In the genomic region with DNA sequence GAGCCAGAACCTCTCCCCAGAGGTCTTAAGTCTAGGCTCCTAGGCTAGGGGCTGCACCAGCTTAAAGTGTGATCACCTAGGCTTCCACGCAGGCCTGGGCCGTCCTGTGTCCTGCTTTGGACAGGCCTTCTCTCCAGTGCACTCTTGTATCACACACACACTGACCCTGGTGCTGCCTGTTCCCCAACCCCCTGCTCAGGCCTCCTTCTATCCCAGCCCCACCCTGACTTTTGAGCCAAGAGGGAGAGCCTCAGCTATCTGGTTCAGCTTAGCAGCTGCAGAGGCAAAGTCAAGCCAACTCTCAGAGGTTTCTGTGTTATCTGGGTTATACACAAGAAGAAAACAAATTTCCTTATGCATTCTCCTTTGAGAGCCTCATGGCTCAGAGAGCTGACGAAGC, we compare ENCODE assay signal across 12 mouse cellular contexts. TPM values are rescaled to one million over a fixed set of nuclear protein-coding genes. Genes with fewer than 3 reads are reported as not detected.
DNase-seq lines count a peak whose midpoint lies in the region; ATAC-seq lines count a peak whose summit lies in the region.
"Had no signal": no experiment of that assay in that cellular context is flagged by ENCODE, and none has a peak within 500 bp of the region (broad histone marks: within the 10 kb centered on the region; RNA-seq: fewer than 3 reads in every experiment).

No protein-coding gene starts in this region.

- no peak overlapping the region for H3K4me2 ChIP-seq in kidney, embryonic 16.5 days (replicated peaks; ENCODE audit: low read depth, low read length)
- H3K4me2 ChIP-seq in embryonic facial prominence, embryonic 14.5 days (ENCODE audit: low read depth, low read length), result no peak overlapping the region
- H3K4me2 ChIP-seq in heart, embryonic 14.5 days (ENCODE audit: low read length), result no peak overlapping the region
- H3K4me2 ChIP-seq: forebrain, embryonic 12.5 days; hindbrain, embryonic 14.5 days had no signal

- no peaks in the 10 kb centered on the region for H3K27me3 ChIP-seq in kidney, embryonic 16.5 days (ENCODE audit: insufficient read depth, low read length)
- H3K27me3 ChIP-seq in embryonic facial prominence, embryonic 14.5 days (replicated peaks; ENCODE audit: control insufficient read depth, insufficient read depth, low read length), result no peaks in the 10 kb centered on the region; the same call in 1 of the 2 replicates
- 0 out of 2 replicates have a peak, but pooled peaks cover 4% of the 10 kb centered on the region for H3K27me3 ChIP-seq in heart, embryonic 14.5 days (ENCODE audit: control insufficient read depth, insufficient read depth, low read length)
- H3K27me3 ChIP-seq: forebrain, embryonic 12.5 days had no signal

- 0 out of 2 replicates have a peak, but pooled peaks cover 9% of the 10 kb centered on the region for H3K36me3 ChIP-seq in kidney, embryonic 16.5 days (ENCODE audit: insufficient read depth, low read length)
- H3K36me3 ChIP-seq in embryonic facial prominence, embryonic 14.5 days (ENCODE audit: control insufficient read depth, insufficient read depth, low read length), result no peaks in the 10 kb centered on the region
- H3K36me3 ChIP-seq in heart, embryonic 14.5 days (ENCODE audit: control insufficient read depth, insufficient read depth, low read length), result peaks cover 24% of the 10 kb centered on the region; the same call in 1 of the 2 replicates
- H3K36me3 ChIP-seq: forebrain, embryonic 12.5 days had no signal

- H3K4me1 ChIP-seq in kidney, embryonic 16.5 days (ENCODE audit: insufficient read depth, low read length), result peaks cover 35% of the 10 kb centered on the region
- peaks cover 34% of the 10 kb centered on the region for H3K4me1 ChIP-seq in embryonic facial prominence, embryonic 14.5 days (ENCODE audit: control insufficient read depth, insufficient read depth, low read length)
- H3K4me1 ChIP-seq in heart, embryonic 14.5 days (ENCODE audit: control insufficient read depth in 2 of 2, insufficient read depth in 2 of 2, low read length in 2 of 2), result peaks cover 23 to 29% of the 10 kb centered on the region in 2 experiments

- H3K9me3 ChIP-seq in kidney, embryonic 16.5 days (ENCODE audit: low read length), result no peaks in the 10 kb centered on the region
- H3K9me3 ChIP-seq in embryonic facial prominence, embryonic 14.5 days (ENCODE audit: control insufficient read depth, low read length), result no peaks in the 10 kb centered on the region
- H3K9me3 ChIP-seq in heart, embryonic 14.5 days (ENCODE audit: control insufficient read depth, low read length), result no peaks in the 10 kb centered on the region
- H3K9me3 ChIP-seq: forebrain, embryonic 12.5 days had no signal

- 80% methylated on average over 3 of the region's 3 CpGs for WGBS in kidney, embryonic 16.5 days
- WGBS in embryonic facial prominence, embryonic 14.5 days, result 84% methylated on average over 3 of the region's 3 CpGs
- WGBS in heart, embryonic 14.5 days, result 63% methylated on average over 3 of the region's 3 CpGs

- H3K27ac ChIP-seq in kidney, embryonic 16.5 days (ENCODE audit: low read length), result no peak overlapping the region
- H3K27ac ChIP-seq in embryonic facial prominence, embryonic 14.5 days (replicated peaks; ENCODE audit: low read depth, low read length), result peak overlapping the region; percentile 63
- peak overlapping the region in 1 of 2 experiments; percentile 24; a peak in 1 of 4 replicates for H3K27ac ChIP-seq in heart, embryonic 14.5 days (replicated peaks in 1 of 2; ENCODE audit: control insufficient read depth in 1 of 2, insufficient read depth in 1 of 2, low read depth in 2 of 2, low read length in 2 of 2)
- H3K27ac ChIP-seq: forebrain, embryonic 12.5 days; hindbrain, embryonic 14.5 days had no signal

- no peak overlapping the region for H3K9ac ChIP-seq in kidney, embryonic 16.5 days (replicated peaks; ENCODE audit: low read length)
- no peak overlapping the region for H3K9ac ChIP-seq in embryonic facial prominence, embryonic 14.5 days (ENCODE audit: low read depth, low read length)
- H3K9ac ChIP-seq in heart, embryonic 14.5 days (ENCODE audit: low read length), result no peak overlapping the region
- H3K9ac ChIP-seq: forebrain, embryonic 12.5 days; hindbrain, embryonic 14.5 days had no signal

- DNase-seq in kidney, postnatal 10 days, result peak; percentile 77
- DNase-seq in embryonic facial prominence, embryonic 14.5 days (ENCODE audit: low spot score), result peak; percentile 81
- no peak for DNase-seq in left cerebral cortex, adult 18-20 months (ENCODE audit: low spot score in 2 of 2)
- DNase-seq in right cerebral cortex, postnatal 25 days, result no peak
- DNase-seq: cerebellum, adult 9-10 months had no signal

- H3K4me3 ChIP-seq in kidney, embryonic 16.5 days (ENCODE audit: low read length), result no peak overlapping the region
- H3K4me3 ChIP-seq in embryonic facial prominence, embryonic 14.5 days (ENCODE audit: low read depth, low read length), result no peak overlapping the region
- no peak overlapping the region for H3K4me3 ChIP-seq in heart, embryonic 14.5 days (ENCODE audit: control insufficient read depth in 1 of 2, insufficient read depth in 1 of 2, low read depth in 1 of 2, low read length in 2 of 2)
- H3K4me3 ChIP-seq: forebrain, embryonic 12.5 days had no signal

- no peak for ATAC-seq in kidney, embryonic 16.5 days (ENCODE audit: low FRiP score, low TSS enrichment)
- ATAC-seq in embryonic facial prominence, embryonic 14.5 days (ENCODE audit: low read depth), result no peak
- ATAC-seq in heart, embryonic 14.5 days (ENCODE audit: insufficient number of reproducible peaks, insufficient read depth, low FRiP score, low read depth), result 0 out of 2 replicates have a peak, but pooled peaks have one; percentile 32
- ATAC-seq in megakaryocyte progenitor cell, adult 5-6 weeks (replicated peaks; ENCODE audit: poor library complexity), result 0 out of 2 replicates have a peak, but pooled peaks have one; percentile 12
- ATAC-seq in megakaryocyte, adult 5-6 weeks (ENCODE audit: poor library complexity, severe bottlenecking), result no peak
- ATAC-seq: activated CD4-positive, CD25-positive, alpha-beta regulatory T cell, adult 4 months had no signal

RNA-seq across cellular contexts. Expression of a gene that starts 11.4 kb away (rescaled TPM):
- polyA plus RNA-seq in kidney, embryonic 16.5 days (2015; fragmentation: Nextera tagmentation; extraction: Ambion mirVana), result 15.3 and 17.9 TPM in 2 replicates
- 9.7 and 10.6 TPM in 2 replicates for polyA plus RNA-seq in embryonic facial prominence, embryonic 14.5 days (2014; fragmentation: Nextera tagmentation; extraction: Ambion mirVana)
- 6.9 and 8.4 TPM in 2 replicates for polyA plus RNA-seq in heart, embryonic 14.5 days (2014; fragmentation: Nextera tagmentation; extraction: Ambion mirVana)
- 0.05 TPM in 1 of 2 replicates, not detected in the other for total RNA-seq in megakaryocyte progenitor cell, adult 5-6 weeks (2015)
- 0.04 TPM in 1 of 2 replicates, not detected in the other for total RNA-seq in megakaryocyte progenitor cell, adult 5-6 weeks (2017)
- total RNA-seq in left cerebral cortex, adult 18-20 months (2021), result 1 to 10 TPM; 5.9 to 6.4 TPM
- total RNA-seq in megakaryocyte, adult 5-6 weeks (2015), result not detected in 2 replicates
- not detected in 2 replicates for total RNA-seq in megakaryocyte, adult 5-6 weeks (2017)

Comparison
In these comparisons a context has a peak if more than half of its experiments do, and no peak if none do; other contexts are left out.
1. DNase-seq: peak in kidney, postnatal 10 days (single experiment) and embryonic facial prominence, embryonic 14.5 days (single experiment); none in left cerebral cortex, adult 18-20 months (0 of 2) and right cerebral cortex, postnatal 25 days (single experiment).
2. ATAC-seq: peak in heart, embryonic 14.5 days (single experiment) and megakaryocyte progenitor cell, adult 5-6 weeks (single experiment); none in kidney, embryonic 16.5 days (single experiment), embryonic facial prominence, embryonic 14.5 days (single experiment) and megakaryocyte, adult 5-6 weeks (single experiment).
3. RNA of a gene that starts 11.4 kb away (total RNA-seq): 5.9 to 6.4 TPM in left cerebral cortex, adult 18-20 months; 0.04 to 0.05 TPM in megakaryocyte progenitor cell, adult 5-6 weeks and not detected in megakaryocyte, adult 5-6 weeks; every median in the first group is over 4 times any median in the second.